10 mouse cellular contexts compared by ENCODE assay signal in genomic region chr10:13739494-13740140, GRCm38 (mm10).
DNase-seq lines count a peak whose midpoint lies in the region; ATAC-seq and TF ChIP-seq lines count a peak whose summit lies in the region.
"Had no signal": no experiment of that assay in that cellular context is flagged by ENCODE, and none has a peak within 500 bp of the region (broad histone marks: within the 10 kb centered on the region; RNA-seq: fewer than 3 reads in every experiment).

No protein-coding gene starts in this region.

- H3K4me1 ChIP-seq in heart, adult 2 months (ENCODE audit: control insufficient read depth, insufficient read depth, low read length): no peaks in the 10 kb centered on the region
- H3K4me1 ChIP-seq in heart, embryonic 12.5 days (replicated peaks): no peaks in the 10 kb centered on the region
- no peaks in the 10 kb centered on the region for H3K4me1 ChIP-seq in forebrain, embryonic 12.5 days
- H3K4me1 ChIP-seq: heart, embryonic 13.5 days had no signal

- H3K4me2 ChIP-seq in heart, embryonic 12.5 days: no peak overlapping the region
- H3K4me2 ChIP-seq in forebrain, embryonic 12.5 days: no peak overlapping the region
- H3K4me2 ChIP-seq: heart, embryonic 13.5 days had no signal

- H3K27ac ChIP-seq in heart, adult 2 months: no peak overlapping the region
- H3K27ac ChIP-seq in heart, embryonic 12.5 days (ENCODE audit: poor library complexity, severe bottlenecking): no peak overlapping the region
- peak overlapping the region; percentile 40; the same call in 1 of the 2 replicates for H3K27ac ChIP-seq in layer of hippocampus, adult 2 months
- H3K27ac ChIP-seq in forebrain, embryonic 12.5 days: no peak overlapping the region
- H3K27ac ChIP-seq: heart, embryonic 13.5 days had no signal

- ATAC-seq in heart, embryonic 12.5 days (ENCODE audit: insufficient number of reproducible peaks, low FRiP score): no peak
- ATAC-seq in forebrain, embryonic 12.5 days (ENCODE audit: low FRiP score): no peak

- no peak for TF ChIP-seq POLR2A in heart, adult 2 months (IDR thresholded peaks at IDR 0.05; ENCODE audit: insufficient read depth, low read depth, low read length)

- no peak for TF ChIP-seq CTCF in heart, adult 2 months (IDR thresholded peaks at IDR 0.05)
- TF ChIP-seq CTCF in layer of hippocampus, adult 2 months (conservative IDR thresholded peaks at IDR 0.05): no peak

- H3K9ac ChIP-seq in heart, adult 2 months (ENCODE audit: low read depth, low read length): no peak overlapping the region
- H3K9ac ChIP-seq in heart, embryonic 12.5 days: no peak overlapping the region
- H3K9ac ChIP-seq in forebrain, embryonic 12.5 days: no peak overlapping the region
- H3K9ac ChIP-seq: heart, embryonic 13.5 days had no signal

- no peak for TF ChIP-seq EP300 in heart, adult 2 months (IDR thresholded peaks at IDR 0.05; ENCODE audit: insufficient read depth, low read depth, low read length)

- no peaks in the 10 kb centered on the region for H3K27me3 ChIP-seq in heart, adult 2 months (ENCODE audit: control insufficient read depth, insufficient read depth, low read length)
- H3K27me3 ChIP-seq in heart, embryonic 12.5 days (replicated peaks): no peaks in the 10 kb centered on the region
- no peaks in the 10 kb centered on the region for H3K27me3 ChIP-seq in forebrain, embryonic 12.5 days
- H3K27me3 ChIP-seq: heart, embryonic 13.5 days had no signal

- H3K36me3 ChIP-seq in heart, adult 2 months (ENCODE audit: control insufficient read depth, insufficient read depth, low read length): no peaks in the 10 kb centered on the region
- no peaks in the 10 kb centered on the region for H3K36me3 ChIP-seq in heart, embryonic 12.5 days
- H3K36me3 ChIP-seq in forebrain, embryonic 12.5 days (replicated peaks): no peaks in the 10 kb centered on the region

- WGBS in heart, adult 2 months: 83% methylated on average over 18 of the region's 18 CpGs
- 86% methylated on average over 18 of the region's 18 CpGs for WGBS in heart, embryonic 12.5 days
- WGBS in forebrain, embryonic 12.5 days: 95% methylated on average over 18 of the region's 18 CpGs

- DNase-seq in heart, adult 2 months: peak; percentile 28 to 47
- DNase-seq in adipocyte (ENCODE audit: low spot score): peak; percentile 39
- peak; percentile 73 to 74 for DNase-seq in cerebellum, postnatal 14 days
- DNase-seq in layer of hippocampus, adult 2 months (ENCODE audit: low spot score in 2 of 2): peak; percentile 24 to 26
- DNase-seq in kidney, postnatal 4 days: no peak
- DNase-seq in frontal cortex, postnatal 25 days (ENCODE audit: low spot score in 2 of 2): no peak
- DNase-seq: kidney, postnatal 14 days had no signal

- H3K9me3 ChIP-seq in heart, embryonic 12.5 days (replicated peaks): no peaks in the 10 kb centered on the region
- H3K9me3 ChIP-seq in forebrain, embryonic 12.5 days: no peaks in the 10 kb centered on the region
- H3K9me3 ChIP-seq: heart, embryonic 13.5 days had no signal

- H3K4me3 ChIP-seq in heart, adult 2 months: no peak overlapping the region
- no peak overlapping the region for H3K4me3 ChIP-seq in heart, embryonic 12.5 days
- no peak overlapping the region for H3K4me3 ChIP-seq in layer of hippocampus, adult 2 months
- H3K4me3 ChIP-seq in forebrain, embryonic 12.5 days (replicated peaks): no peak overlapping the region
- H3K4me3 ChIP-seq: heart, embryonic 13.5 days had no signal

- no peaks in the 10 kb centered on the region for H3K79me2 ChIP-seq in heart, adult 2 months (replicated peaks; ENCODE audit: control insufficient read depth, insufficient read depth, low read length)

- intact Hi-C loops in heart, adult 2 months (cut with DNase I): loop anchor here (5.0 kb wide), 1 partner anchor 463 kb away; no protein-coding TSS in a partner anchor

Comparison
In these comparisons a context has a peak if more than half of its experiments do, and no peak if none do; other contexts are left out.
1. DNase-seq: peak in heart, adult 2 months (2 of 2), adipocyte (single experiment), cerebellum, postnatal 14 days (2 of 2) and layer of hippocampus, adult 2 months (2 of 2); none in kidney, postnatal 4 days (0 of 2) and frontal cortex, postnatal 25 days (0 of 2).